Mouse (Mus musculus) erythroblast, embryonic 14.5 days (primary cell): Measurements from ENCODE around the gene Rab30.
"Not testable (repeated sequence)": the region's sequence is repeated elsewhere in the genome, so short reads cannot be mapped to it uniquely, and the experiment has no call there.

Experiments used
- GATA1 ChIP-seq: IDR thresholded peaks from 2 replicates; pipeline ENCODE4 v1.6.1; 2012; ENCODE audit warnings: low read length, inconsistent platforms, mixed read lengths
- TAL1 ChIP-seq: IDR thresholded peaks from 3 replicates; pipeline ENCODE4 v1.6.1; 2012; ENCODE audit warnings: low read length, inconsistent platforms, mixed read lengths

DNA sequence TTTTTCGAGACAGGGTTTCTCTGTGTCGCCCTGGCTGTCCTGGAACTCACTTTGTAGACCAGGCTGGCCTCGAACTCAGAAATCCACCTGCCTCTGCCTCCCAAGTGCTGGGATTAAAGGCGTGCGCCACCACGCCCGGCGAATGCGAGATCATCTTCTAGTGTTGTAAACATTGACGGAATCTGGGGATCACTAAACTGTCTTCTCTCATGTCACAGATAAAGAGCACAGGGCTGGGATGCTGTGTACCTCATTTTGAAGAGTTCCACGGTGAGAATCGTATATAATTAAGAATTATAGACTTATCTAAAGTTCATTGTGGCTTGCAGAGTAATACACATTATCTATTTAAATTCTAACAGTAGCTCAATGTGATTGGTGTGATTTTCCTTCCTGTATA lies 26.7 kb downstream of the Rab30 start:
- TF ChIP-seq GATA1, TAL1: not testable (repeated sequence)
